Mouse (Mus musculus) heart, embryonic 14.5 days (tissue): ENCODE measurements around the gene Cpne2. TPM values are rescaled to one million over a fixed set of nuclear protein-coding genes. Genes with fewer than 3 reads are reported as not detected.

Experiments
- ATAC-seq: fragments of 200-750 bp; cut with Nextera tagmentation; 2 replicates; pipeline ENCODE4 v1.8.0; 2017; ENCODE audit warnings: low read depth, moderate TSS enrichment; ENCODE audit not compliant: insufficient number of reproducible peaks, insufficient read depth, low FRiP score
- H3K27ac ChIP-seq, 2 experiments: fragments of 200-500 bp in 1 of 2; fragments of 300-500 bp in 1 of 2; sonication (generic) in 1 of 2; replicated peaks in 1 of 2; 2 replicates each; pipeline ENCODE4 v1.5.1; 2012 to 2014; ENCODE audit warnings: low read depth in 2 of 2, low read length in 2 of 2, control low read depth in 1 of 2, mild to moderate bottlenecking in 1 of 2, mixed read lengths in 1 of 2; ENCODE audit not compliant: control insufficient read depth in 1 of 2, insufficient read depth in 1 of 2
- H3K27me3 ChIP-seq: fragments of 300-500 bp; sonication (generic); 2 replicates; pipeline ENCODE4 v1.6.1; 2014; ENCODE audit warnings: mild to moderate bottlenecking, low read length, control low read depth; ENCODE audit not compliant: control insufficient read depth, insufficient read depth
- H3K36me3 ChIP-seq: fragments of 300-500 bp; sonication (generic); 2 replicates; pipeline ENCODE4 v1.6.1; 2014; ENCODE audit warnings: mild to moderate bottlenecking, control low read depth, low read length, mixed read lengths; ENCODE audit not compliant: control insufficient read depth, insufficient read depth
- H3K4me1 ChIP-seq, 2 experiments: fragments of 200-500 bp in 1 of 2; fragments of 300-500 bp in 1 of 2; sonication (generic) in 1 of 2; 2 replicates each; pipeline ENCODE4 v1.6.1; 2012 to 2014; ENCODE audit warnings: low read length in 2 of 2, control low read depth in 1 of 2, mixed read lengths in 1 of 2; ENCODE audit not compliant: control insufficient read depth in 2 of 2, insufficient read depth in 2 of 2
- H3K4me2 ChIP-seq: fragments of 300-500 bp; sonication (generic); 2 replicates; pipeline ENCODE4 v1.6.1; 2014; ENCODE audit warnings: mild to moderate bottlenecking, low read length
- H3K4me3 ChIP-seq, 2 experiments: fragments of 200-500 bp in 1 of 2; fragments of 300-500 bp in 1 of 2; sonication (generic) in 1 of 2; 2 replicates each; pipeline ENCODE4 v1.5.1; 2012 to 2014; ENCODE audit warnings: low read length in 2 of 2, mild to moderate bottlenecking in 2 of 2, control low read depth in 1 of 2, low read depth in 1 of 2, moderate library complexity in 1 of 2; ENCODE audit not compliant: control insufficient read depth in 1 of 2, insufficient read depth in 1 of 2
- H3K9ac ChIP-seq: fragments of 300-500 bp; sonication (generic); 2 replicates; pipeline ENCODE4 v1.6.1; 2014; ENCODE audit warnings: mild to moderate bottlenecking, low read length
- H3K9me3 ChIP-seq: fragments of 300-500 bp; sonication (generic); 2 replicates; pipeline ENCODE4 v1.6.1; 2016; ENCODE audit warnings: low read length, control low read depth; ENCODE audit not compliant: control insufficient read depth
- WGBS: fragments of 180-500 bp; shearing (Covaris S2); extraction: QIAGEN DNeasy Blood & Tissue Kit; methylation state at CpG from one replicate; pipeline ENCODE4 v1.1.7; 2014; 5-methylcytosine and 5-hydroxymethylcytosine counted together
- polyA plus RNA-seq: library from polyadenylated mRNA; unstranded; fragments of >200 nt; fragmentation: Nextera tagmentation; extraction: Ambion mirVana; gene quantifications from 2 replicates; pipeline ENCODE4 v1.2.1, GENCODE M21; 2014

The Cpne2 gene
- polyA plus RNA-seq, 1 experiment from 2014 or later, result 6.8 TPM

DNA sequence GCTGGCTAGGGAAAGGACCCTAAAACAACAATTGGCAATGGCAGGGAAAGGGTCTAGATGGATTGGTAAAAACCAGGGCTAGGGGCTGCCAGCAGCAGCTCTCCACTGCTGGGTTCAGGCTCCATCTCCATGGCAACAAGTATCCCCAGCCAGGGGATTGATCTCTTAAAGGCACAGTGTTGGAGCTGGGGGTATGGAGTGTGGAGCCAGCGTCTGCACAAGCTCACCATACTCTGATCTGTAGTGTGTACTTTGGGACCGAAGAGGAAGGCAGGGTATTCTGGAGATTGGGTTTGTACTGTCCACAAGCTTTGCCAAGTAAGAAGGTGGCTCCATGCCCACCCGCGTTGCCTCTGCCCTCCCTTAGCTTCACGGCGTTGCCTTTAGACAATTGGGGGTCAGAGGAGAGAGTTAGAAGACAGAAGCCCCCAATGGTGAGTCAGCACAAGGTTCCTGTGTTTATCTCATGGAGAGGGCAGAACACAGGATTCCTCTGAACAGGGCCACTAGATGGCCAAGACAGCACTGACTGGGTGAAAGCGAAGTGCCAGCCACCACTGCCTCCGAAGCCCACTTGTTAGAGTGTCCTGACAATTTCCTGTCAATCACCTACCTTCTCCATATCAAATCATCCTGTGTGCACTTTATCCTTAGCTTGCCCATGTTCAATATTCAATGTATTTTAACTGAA, 34.5 kb downstream of the Cpne2 start:
- H3K9me3 ChIP-seq, result no peaks in the 10 kb centered on the region
- WGBS, result 72% methylated on average over 8 of the region's 8 CpGs
- no peaks in the 10 kb centered on the region for H3K27me3 ChIP-seq
- H3K4me1 ChIP-seq, result no peaks in the 10 kb centered on the region
- H3K36me3 ChIP-seq, result no peaks in the 10 kb centered on the region
- no peak overlapping the region for H3K9ac ChIP-seq
- no peak for ATAC-seq
- H3K4me3 ChIP-seq, result no peak overlapping the region
- H3K27ac ChIP-seq, result no peak overlapping the region
- H3K4me2 ChIP-seq, result no peak overlapping the region

DNA sequence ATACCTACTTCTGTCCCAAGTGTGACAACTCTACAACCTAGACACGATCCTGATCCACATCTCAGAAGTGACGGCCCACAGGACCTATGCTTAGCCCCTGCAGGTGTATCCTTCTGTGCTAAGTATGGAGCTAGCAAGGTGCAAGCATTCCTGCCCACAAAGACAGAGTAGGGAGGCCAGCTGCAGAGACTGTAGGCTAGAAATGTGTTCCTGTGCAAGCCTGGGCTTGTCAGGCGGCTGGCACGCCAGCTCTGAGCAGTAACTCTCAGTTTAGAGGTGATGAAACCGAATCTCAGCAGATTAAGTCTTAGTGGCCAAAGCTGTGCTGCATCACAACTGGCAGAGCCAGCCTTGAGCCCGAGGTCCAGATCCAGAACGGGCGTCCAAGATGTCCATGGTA, 35.3 kb downstream of the Cpne2 start:
- WGBS, result 79% methylated on average over 8 of the region's 8 CpGs
- no peak overlapping the region for H3K4me2 ChIP-seq
- no peak overlapping the region for H3K4me3 ChIP-seq
- no peak overlapping the region for H3K27ac ChIP-seq
- H3K36me3 ChIP-seq, result peaks cover 5% of the 10 kb centered on the region
- H3K9ac ChIP-seq, result no peak overlapping the region
- H3K4me1 ChIP-seq, result no peaks in the 10 kb centered on the region
- H3K27me3 ChIP-seq, result no peaks in the 10 kb centered on the region
- H3K9me3 ChIP-seq, result no peaks in the 10 kb centered on the region
- ATAC-seq, result no peak

DNA sequence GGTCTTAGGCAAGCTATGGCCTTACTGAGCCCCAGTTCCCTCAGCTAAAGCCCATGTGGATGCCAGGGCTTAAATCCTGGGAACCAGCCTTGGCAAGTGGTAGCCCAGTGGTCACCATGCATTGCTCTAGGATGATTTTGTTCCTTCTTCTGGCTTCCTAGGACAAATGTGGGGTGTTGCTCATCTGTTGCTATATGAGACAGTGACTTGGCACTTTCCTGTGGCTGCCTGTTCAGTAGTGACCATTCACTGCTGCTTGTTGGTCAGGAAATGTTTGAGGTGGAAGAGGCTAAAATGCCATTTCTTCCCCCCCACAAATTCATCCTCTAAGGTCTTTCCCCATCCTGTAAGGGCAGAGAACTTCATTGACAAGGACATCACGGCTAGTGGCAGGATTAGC, 36.6 kb downstream of the Cpne2 start:
- WGBS, result 55% methylated on average over 1 of the region's 1 CpGs
- ATAC-seq, result no peak
- H3K4me3 ChIP-seq, result no peak overlapping the region
- H3K9me3 ChIP-seq, result no peaks in the 10 kb centered on the region
- no peaks in the 10 kb centered on the region for H3K4me1 ChIP-seq
- H3K4me2 ChIP-seq, result no peak overlapping the region
- peaks cover 18% of the 10 kb centered on the region for H3K36me3 ChIP-seq
- no peak overlapping the region for H3K9ac ChIP-seq
- no peaks in the 10 kb centered on the region for H3K27me3 ChIP-seq
- no peak overlapping the region for H3K27ac ChIP-seq

DNA sequence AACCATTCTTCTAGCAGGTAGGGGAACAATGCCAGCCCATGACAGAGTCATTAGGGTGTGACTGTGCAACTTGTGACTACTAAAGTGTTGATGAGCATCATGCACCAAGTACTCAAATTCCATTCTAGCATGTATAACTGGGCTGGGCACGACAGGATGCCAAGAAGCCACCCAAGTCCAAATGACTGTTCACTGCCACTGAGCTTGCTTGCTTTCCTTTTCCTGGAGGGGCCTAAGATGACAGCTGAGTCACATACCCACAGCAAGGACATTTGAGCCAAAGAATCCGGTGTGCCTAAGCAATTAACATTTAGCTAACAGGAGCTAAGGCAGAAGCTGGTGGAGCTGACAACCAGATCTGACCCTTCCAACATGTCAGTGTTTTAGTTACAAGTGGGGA, 39.1 kb downstream of the Cpne2 start:
- H3K4me1 ChIP-seq, result no peaks in the 10 kb centered on the region
- H3K27ac ChIP-seq, result no peak overlapping the region
- H3K9me3 ChIP-seq, result no peaks in the 10 kb centered on the region
- H3K4me2 ChIP-seq, result no peak overlapping the region
- no peak overlapping the region for H3K4me3 ChIP-seq
- H3K36me3 ChIP-seq, result peaks cover 43% of the 10 kb centered on the region
- no peak for ATAC-seq
- H3K27me3 ChIP-seq, result no peaks in the 10 kb centered on the region
- H3K9ac ChIP-seq, result no peak overlapping the region
- 78% methylated on average over 2 of the region's 2 CpGs for WGBS

DNA sequence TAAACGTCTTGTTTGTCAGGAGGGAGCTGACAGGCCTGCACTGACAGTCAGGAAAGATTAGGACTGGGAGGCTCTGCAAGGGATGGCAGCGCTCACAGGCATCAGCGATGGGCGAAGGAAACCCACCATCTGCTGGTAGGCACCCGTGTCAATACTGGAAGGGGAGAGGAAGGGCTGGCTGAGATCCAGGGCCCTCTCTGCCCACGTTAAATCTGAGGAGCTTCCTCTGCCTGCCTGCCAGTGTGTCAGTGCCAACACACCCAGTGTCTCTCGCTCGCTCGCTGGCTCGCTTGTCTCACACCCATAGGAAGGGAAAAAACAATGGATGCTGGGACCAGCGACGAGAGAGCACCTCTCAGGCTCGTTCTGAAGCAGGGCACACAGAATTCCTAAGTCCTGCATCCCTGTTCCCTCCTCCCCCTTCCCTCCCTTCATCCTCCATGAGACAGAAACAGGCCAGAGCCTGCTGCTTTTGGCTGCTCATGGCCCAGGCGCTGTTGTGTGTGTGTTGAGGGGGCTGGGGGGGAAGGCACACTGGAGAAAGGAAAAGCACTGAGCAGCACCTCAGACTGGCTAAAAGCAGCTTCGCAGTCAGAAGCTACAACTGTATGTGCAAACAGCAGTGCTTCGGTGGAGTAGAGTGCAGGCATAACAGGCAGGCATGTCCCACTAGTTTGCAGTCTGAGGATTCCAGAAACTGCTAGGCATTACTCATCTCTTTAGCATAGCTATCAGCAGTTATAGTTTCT, 41.5 kb downstream of the Cpne2 start:
- no peaks in the 10 kb centered on the region for H3K27me3 ChIP-seq
- H3K4me1 ChIP-seq, result no peaks in the 10 kb centered on the region
- no peak overlapping the region for H3K4me3 ChIP-seq
- H3K4me2 ChIP-seq, result no peak overlapping the region
- WGBS, result 80% methylated on average over 16 of the region's 16 CpGs
- peaks cover 67% of the 10 kb centered on the region for H3K36me3 ChIP-seq
- H3K9ac ChIP-seq, result no peak overlapping the region
- H3K27ac ChIP-seq, result no peak overlapping the region
- ATAC-seq, result no peak
- H3K9me3 ChIP-seq, result no peaks in the 10 kb centered on the region

DNA sequence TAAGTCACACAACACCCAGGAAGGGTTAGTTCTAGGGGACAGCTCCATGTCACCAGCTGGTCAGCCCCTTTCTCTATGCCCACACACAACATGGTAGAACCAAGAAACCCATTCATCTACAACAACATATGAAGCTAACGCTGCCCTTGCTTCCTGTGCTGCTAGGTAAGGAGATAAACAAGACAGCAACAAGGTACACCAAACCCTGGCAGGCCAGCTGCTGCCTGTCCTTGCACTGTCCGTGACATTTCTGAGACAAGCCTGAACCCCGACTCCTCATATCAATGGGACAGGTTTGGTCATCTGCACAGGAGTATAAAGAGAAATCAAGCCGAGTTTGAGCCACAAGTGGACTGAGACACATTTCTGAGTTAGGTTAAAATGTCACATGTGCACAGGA, 42.4 kb downstream of the Cpne2 start:
- no peak overlapping the region for H3K27ac ChIP-seq
- H3K4me3 ChIP-seq, result no peak overlapping the region
- no peak overlapping the region for H3K4me2 ChIP-seq
- no peak for ATAC-seq
- H3K27me3 ChIP-seq, result no peaks in the 10 kb centered on the region
- peaks cover 75% of the 10 kb centered on the region for H3K36me3 ChIP-seq
- WGBS, result 86% methylated on average over 4 of the region's 4 CpGs
- no peaks in the 10 kb centered on the region for H3K9me3 ChIP-seq
- H3K4me1 ChIP-seq, result no peaks in the 10 kb centered on the region
- no peak overlapping the region for H3K9ac ChIP-seq

DNA sequence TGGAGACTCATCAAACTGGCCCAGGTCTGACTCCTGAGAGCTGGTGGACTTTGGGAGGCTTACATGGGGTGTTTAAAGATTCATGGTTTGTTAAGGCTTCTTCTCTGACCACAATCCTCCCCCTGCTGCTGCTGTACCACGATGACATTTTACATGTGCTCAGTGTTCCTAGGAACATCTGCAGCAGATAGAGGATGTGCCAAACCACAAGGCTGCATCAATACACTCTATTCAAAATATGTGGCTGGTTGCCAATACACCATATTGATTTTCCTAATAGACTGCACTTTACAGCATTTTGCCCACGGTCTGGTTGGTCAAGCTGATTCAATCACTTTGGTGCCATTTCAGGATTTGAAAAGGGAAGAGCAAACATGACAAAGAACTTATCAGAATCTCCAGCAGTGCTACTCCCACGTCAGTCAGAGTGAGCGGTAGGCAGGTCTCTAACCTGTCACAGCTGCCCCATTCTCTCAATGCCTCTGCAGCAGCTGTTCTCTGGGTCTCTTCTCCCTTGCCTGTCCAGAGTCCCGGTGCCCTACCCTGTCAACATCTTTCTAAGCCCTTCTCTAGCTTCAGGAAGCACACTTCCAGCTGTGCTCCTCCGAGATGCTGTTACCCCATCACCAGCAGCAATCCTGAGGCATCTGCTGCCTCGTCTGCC, 49.2 kb downstream of the Cpne2 start:
- no peak for ATAC-seq
- 85% methylated on average over 7 of the region's 7 CpGs for WGBS
- H3K4me2 ChIP-seq, result no peak overlapping the region
- no peak overlapping the region for H3K9ac ChIP-seq
- H3K27ac ChIP-seq, result no peak overlapping the region
- H3K4me3 ChIP-seq, result no peak overlapping the region
- peaks cover 98% of the 10 kb centered on the region for H3K36me3 ChIP-seq
- no peaks in the 10 kb centered on the region for H3K9me3 ChIP-seq
- no peaks in the 10 kb centered on the region for H3K4me1 ChIP-seq
- H3K27me3 ChIP-seq, result no peaks in the 10 kb centered on the region
